Mouse (Mus musculus) cerebellum, postnatal 36 days (tissue): Measurements from ENCODE around the gene Olfr1510.
"Not testable (repeated sequence)": the region's sequence is repeated elsewhere in the genome, so short reads cannot be mapped to it uniquely, and the experiment has no call there.

Source experiments
- DNase-seq, 2 experiments: peaks; one replicate each; pipeline ENCODE4 v3.0.0; 2021 to 2022; ENCODE audit warnings: mixed read lengths in 2 of 2

Olfr1510 gene

DNA sequence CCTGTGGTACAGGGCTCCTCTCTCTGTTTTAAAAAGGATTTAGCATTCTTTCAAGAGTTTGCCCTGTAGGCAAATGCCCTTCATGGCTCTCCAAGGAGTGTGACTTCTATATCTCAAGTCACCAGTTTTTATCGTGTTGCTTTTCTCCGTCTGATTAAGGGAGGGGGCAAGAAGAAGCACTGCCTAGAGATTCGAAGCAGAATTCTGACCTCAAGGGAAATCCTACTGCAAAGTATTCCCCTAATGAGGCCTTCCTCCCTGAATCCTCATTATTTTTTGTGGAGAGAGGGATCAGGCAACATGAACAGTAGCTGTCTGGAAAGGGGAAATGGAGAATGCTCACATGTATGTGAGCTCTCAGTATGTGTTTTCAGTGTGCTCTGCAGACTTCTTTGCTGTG is at the start of gene Olfr1510:
Gene Olfr1510 (minus strand): TSS at position 101 of the 400 bp plus-strand sequence.
- no peak for DNase-seq

DNA sequence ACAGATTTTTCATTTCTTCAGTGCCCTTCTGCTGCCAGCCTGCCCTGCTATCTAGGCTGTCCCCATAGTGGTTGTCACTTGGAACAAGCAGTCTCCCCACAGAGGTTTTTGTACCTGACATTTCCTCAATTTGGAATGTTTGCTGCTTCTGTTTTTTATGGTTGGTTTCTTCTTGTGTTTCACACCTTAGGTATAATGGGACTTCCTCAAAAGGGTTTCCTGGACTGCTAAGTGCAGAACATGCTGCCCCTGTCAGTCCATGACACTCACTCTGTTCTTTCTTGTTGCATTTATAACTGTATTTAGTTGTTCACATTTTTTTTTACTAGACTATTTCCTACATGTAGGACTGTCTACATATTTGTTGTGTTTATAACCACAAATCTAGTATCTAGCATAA is 47.8 kb upstream of the Olfr1510 start:
- no peak for DNase-seq

DNA sequence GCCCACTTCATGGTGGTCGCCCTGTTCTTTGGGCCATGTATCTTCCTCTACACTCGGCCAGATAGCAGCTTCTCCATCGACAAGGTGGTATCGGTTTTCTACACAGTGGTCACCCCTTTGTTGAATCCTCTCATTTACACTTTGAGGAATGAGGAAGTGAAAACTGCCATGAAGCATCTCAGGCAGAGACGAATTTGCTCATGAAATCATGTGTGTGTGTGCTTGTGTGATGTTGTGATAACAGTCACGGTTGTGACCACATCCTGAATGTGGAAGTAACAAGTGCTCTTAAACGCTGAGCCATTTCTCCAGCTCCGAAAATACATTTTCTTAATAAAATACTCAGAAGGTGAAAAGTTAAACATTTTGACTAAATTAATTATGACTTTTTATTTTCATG is 37.0 kb upstream of the Olfr1510 start:
- DNase-seq = no peak

GRCm38 (mm10) chr14:52442690-52443089 is 28.5 kb upstream of the Olfr1510 start, which contains the start of gene Olfr1509:
Gene Olfr1509 (plus strand): TSS chr14:52442990.
- DNase-seq = no peak

- DNase-seq = no peak
Observed at GRCm38 (mm10) chr14:52427686-52428085, 13.5 kb upstream of the Olfr1510 start.

DNA sequence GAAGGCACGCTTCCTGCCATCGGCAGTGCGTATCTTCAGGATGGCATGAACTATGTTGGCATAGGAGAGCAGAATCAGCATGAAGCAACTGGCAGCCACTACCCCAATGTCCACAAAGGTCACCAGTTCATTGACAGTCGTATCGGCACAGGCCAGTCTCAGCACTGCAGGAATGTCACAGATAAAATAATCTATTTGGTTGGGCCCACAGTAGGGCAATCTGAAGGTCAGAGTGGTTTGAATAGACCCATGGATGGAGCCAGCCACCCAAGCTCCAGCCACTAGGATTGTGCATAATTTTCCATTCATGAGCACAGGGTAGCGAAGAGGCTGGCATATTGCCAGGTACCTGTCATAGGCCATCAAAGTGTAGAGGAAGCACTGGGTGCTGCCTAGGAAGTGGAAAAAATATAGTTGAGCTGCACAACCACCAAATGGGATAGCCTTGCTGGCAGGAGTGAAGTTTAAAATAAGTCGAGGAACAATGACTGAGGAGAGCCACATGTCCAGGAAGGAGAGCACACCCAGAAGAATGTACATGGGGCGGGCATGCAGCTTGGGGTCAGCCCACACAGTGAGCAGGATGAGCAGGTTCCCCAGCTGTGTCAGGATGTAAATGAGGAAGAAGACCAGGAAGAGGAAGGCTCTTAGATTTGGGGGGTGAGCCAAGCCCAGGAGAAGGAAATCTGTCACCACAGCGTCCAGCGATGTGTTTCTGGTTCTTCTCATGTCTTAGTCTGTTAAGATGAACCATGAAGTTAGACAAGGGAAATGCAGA is 3.8 kb downstream of the Olfr1510 start:
- DNase-seq = not testable (repeated sequence)

DNA sequence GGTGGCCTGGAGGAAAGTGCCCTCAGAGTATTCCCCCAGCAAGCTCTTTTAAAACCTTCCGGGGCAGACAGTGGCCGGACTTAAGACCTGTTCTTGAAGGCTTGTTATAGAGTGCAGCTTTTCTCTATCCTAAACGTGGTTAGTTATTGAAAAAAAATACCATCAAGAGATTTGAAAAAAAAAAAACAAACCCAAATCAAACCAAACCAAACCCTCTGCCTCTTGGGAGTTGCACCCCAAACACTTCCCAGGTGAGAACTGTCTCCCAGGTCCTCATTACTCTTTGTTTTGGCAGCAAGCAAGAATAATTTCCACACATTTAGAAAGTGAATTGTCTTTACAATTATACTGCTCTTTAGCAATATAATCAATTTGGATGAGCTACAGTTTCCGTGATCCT is 16.9 kb downstream of the Olfr1510 start, which contains the start of gene Olfr1511:
Gene Olfr1511 (minus strand): TSS at position 101 of the 400 bp plus-strand sequence.
- no peak for DNase-seq

- DNase-seq = not testable (repeated sequence)
Observed at GRCm38 (mm10) chr14:52390084-52390848, 23.9 kb downstream of the Olfr1510 start.

- no peak for DNase-seq
Observed at GRCm38 (mm10) chr14:52379068-52379467, 35.1 kb downstream of the Olfr1510 start, which contains the start of gene Olfr1512. Gene Olfr1512 (minus strand): TSS chr14:52379168.

DNA sequence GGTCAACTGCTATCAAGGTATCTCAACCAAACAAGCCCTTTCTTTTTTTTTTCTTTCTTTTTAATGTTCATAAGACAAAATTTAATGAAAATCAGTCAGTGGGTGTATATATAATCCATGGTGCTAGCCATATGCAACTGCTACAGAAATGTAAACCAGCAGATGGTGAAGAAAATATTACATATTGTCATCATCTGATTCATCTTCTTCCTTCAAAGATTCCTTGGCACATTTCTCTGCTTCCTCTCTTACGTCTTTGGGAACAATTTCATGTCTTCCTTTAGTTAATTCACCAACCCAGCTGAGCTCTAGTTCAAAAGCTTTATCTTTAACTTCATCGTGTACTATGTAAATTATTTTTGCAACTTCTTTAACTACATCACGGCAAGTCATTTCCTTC is 45.4 kb downstream of the Olfr1510 start:
- no peak for DNase-seq
